Mouse (Mus musculus) thymus, postnatal 25 days (tissue): ENCODE results near the gene Elmsan1.
"Not testable (repeated sequence)": the region's sequence is repeated elsewhere in the genome, so short reads cannot be mapped to it uniquely, and the experiment has no call there.

Source experiments
- DNase-seq: peaks from one replicate; pipeline ENCODE4 v3.0.0; 2022

Gene Elmsan1

DNA sequence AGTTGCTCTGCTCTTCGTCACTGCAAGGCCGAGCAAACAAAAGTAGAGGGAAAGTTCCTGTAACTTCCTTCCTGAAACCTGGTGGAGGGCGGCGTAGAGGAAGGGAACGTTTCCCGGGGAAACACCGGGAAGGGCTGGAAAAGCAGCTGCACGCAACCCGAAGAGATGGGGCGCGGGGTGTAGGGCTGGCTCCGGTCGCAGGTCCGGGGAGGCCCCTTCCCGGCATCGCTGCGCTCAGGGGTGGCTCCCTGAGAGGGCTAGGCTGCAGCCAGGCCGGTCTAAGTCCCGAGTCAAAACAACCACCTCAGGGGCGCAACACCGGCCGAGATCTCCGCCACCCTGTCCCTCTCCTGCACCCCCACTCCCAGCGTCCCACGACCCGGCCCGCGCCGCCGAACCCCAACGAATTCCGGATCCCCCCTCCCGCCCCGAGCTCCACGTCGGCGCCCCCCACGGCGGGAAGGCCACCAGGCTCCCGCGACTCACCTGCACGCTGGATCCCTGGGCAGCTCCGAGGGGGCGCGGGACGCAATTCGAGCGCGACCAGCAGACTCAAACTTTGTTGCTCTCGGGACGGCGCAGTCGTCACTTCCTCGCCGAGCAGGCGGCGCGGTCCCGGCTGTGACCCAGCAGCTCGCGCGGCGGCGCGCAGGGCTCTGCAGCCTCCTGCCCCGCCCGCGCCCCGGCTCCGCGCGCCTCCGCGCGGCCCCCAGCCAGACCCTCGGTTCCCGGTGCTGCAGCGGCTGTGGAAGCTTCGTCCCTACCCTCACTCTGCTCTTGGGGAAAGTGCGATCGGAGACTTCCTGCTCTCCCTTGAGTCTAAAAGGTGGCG lies at the start of gene Elmsan1:
Gene Elmsan1 (minus strand): TSS at position 593 of the 832 bp plus-strand sequence.
- peak; percentile 87 for DNase-seq

- DNase-seq: no peak
Observed at GRCm38 (mm10) chr12:84267264-84267663, 48.6 kb upstream of the Elmsan1 start.

DNA sequence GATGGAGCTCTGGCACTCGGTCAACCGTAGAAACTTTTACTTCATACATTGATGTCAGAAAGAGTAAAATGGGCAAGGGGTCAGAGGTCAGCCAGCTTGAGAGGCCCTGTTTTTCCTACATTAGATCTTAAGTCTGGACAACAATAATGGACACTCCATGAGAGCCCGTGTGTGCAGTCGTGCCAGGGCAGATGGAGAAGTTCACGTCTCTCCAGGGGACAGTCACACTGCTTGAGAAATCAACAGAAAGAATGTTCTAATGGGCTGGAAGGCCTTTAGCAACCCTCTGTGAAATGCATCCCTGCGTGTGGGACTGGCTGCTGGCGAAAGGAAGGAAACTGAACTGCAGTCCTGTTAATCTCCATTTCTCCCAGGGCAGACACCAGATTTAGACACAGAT lies 41.7 kb upstream of the Elmsan1 start:
- DNase-seq: no peak

DNA sequence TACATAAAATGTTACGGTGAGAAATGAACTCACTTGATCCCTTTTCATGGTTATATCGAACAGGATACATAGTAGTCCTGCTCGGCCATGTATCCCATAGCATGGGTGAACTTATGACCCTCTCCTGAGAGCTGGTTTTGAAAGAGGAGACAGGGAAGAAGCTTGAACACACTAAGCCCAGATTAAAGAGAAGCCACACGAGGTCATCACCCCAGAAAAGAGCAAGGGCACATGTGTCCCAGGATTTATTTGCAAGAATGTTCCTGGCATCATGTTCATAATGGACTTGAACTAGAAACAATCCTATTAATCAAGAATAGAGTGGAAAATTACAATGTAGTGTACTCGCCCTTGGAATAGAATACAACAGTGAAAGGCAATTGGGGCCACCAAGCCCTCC lies 36.2 kb upstream of the Elmsan1 start:
- no peak for DNase-seq

- DNase-seq: no peak
Observed at GRCm38 (mm10) chr12:84252811-84253210, 34.1 kb upstream of the Elmsan1 start.

DNA sequence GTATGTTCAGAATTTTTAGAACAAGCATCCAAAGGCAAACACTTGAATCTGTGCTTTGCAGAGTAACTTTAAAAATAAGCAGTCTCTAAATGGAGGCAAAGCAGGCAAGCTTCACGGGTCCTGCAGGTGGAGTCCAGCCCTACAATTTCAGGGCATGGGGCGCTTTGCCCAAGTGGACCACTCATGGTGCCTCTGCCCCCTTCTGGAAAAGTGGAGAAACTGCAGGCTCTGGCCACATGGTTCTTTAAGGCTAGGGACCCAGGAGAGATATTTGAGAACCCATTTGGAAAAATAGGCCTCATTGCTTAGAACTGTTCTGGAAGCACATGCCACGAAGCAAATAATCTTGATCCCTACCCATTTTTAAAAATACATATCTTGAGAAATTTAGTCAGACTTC lies 30.5 kb upstream of the Elmsan1 start:
- DNase-seq: peak; percentile 74

DNA sequence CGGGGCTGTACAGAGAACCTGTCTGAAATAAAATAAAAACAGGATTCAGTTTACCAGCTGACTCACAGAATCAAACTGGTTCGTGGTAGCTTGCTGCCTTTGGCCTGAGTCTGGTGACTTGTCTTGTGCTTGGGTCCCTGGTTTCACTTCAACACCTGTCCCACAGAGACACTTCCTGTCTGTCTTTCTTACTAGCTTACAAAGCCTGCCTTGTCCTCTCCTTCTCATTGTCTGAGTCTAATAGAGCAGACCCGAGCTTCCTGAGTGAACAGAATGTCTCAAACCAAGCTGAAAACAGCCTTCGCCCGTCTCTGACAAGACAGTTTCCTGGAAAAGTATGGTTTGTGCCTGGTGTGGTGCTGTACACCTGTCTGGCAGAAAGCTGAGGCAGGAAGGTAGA lies 27.0 kb upstream of the Elmsan1 start:
- DNase-seq: peak; percentile 58

DNA sequence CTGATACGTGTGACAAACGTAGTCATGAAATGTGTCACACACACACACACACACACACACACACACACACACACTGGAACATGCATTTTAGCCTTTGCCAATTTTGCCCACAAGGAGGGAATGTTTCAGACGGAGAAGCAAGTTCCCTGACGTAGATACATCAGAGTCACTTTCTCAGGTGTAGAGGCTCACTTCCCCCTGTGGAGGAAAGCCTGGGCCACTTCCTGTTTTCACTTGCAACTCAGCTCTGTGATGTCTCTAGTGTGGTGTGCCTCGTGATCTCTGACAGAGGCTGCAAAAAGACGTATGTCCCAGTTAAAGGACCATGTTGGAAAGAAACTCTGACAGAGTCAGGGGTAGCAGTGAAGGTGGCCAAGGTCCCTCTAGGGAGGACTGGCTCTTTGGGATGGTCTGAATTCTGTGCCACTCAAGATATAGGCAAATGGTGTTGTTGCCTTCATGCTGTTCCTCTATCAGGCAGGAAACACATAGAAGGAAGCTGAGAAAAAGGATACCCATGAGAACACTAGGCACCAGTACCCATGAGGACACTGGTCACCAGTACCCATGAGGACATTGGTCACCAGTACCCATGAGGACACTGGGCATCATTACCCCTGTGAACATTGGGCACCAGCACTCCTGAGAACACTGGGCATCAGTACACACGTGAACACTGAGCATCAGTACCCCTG lies 24.5 kb upstream of the Elmsan1 start:
- DNase-seq: peak; percentile 81

- DNase-seq: not testable (repeated sequence)
Observed at GRCm38 (mm10) chr12:84237036-84237435, 18.4 kb upstream of the Elmsan1 start.

GRCm38 (mm10) chr12:84235981-84236752 lies 17.5 kb upstream of the Elmsan1 start:
- no peak for DNase-seq

- no peak for DNase-seq
Observed at GRCm38 (mm10) chr12:84235577-84235976, 16.9 kb upstream of the Elmsan1 start.

DNA sequence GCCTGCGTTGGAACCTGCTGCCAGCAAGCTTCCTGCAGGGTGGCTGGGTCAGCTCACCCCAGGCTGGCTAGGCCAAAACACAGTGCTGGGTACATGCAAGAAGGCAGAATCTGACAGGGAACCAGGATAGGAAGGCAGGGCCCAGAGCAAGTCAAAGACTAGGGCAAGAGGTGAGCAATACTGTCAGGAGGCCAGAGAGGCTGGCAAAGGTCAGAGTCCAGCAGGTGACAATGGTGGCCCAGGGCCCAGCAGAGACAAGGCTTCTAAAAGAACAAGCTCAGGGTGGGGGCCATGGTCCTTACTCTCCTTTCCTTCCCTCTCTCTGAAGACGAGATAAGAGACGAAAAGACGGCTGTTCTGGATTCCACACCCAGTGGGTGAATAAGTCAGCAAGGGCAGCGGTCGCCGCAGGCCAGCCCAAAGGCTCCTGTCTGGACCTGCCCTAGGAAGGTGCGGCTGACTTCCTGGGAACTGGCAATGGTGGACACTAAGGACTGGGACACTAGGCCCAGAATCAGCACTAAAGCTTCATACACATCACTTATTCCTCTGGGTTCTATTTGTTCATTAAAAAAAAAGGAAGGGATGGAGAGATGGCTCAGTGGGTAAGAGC lies 14.9 kb upstream of the Elmsan1 start:
- DNase-seq: no peak

- no peak for DNase-seq
Observed at GRCm38 (mm10) chr12:84226117-84226840, 7.6 kb upstream of the Elmsan1 start.

- DNase-seq: peak; percentile 49
Observed at GRCm38 (mm10) chr12:84222405-84222961, 3.8 kb upstream of the Elmsan1 start.

- DNase-seq: peak; percentile 42
Observed at GRCm38 (mm10) chr12:84220951-84221891, 2.5 kb upstream of the Elmsan1 start.

DNA sequence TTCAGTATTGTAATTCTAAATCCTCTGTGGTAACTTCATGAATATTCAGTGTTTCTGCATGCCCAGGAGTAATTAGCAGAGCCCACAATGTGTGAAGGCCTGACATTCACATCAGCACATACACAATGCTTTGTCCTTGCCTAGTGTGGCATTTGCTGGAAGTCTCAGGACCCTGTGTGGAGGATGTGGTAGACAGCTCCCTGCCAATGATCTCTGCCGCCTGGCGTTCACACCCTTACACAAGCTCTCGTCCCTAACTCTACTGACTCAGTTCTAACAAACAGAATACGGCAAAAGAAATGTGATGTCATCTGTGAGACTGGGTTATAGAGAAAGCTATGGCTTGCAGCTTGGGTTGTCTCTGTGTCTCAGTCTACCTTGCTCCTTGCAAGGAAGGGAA lies 1.8 kb upstream of the Elmsan1 start:
- DNase-seq: peak; percentile 38

GRCm38 (mm10) chr12:84219121-84219561 lies 460 bp upstream of the Elmsan1 start:
- DNase-seq: no peak

GRCm38 (mm10) chr12:84217508-84218131 lies 1.1 kb downstream of the Elmsan1 start:
- peak; percentile 39 for DNase-seq

DNA sequence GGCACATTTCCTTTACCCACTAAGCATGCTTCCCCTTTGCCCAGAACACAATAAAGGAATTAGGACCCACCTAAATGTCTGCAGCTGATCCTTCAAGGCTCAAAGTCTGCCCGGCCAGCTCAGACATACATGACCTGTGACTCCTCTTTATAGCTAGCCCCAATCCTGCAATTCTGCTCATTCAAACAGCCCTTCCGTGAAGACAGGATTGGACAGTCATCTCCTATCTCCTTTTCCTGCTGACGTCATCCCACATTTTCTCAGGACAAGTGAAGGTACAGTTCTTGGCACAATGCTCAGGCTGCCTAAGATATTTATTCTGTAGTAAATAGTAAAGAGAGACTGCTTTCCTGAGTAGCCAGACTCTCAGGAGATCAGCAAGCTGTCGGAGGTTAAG lies 1.6 kb downstream of the Elmsan1 start:
- no peak for DNase-seq

- no peak for DNase-seq
Observed at GRCm38 (mm10) chr12:84215758-84216440, 2.8 kb downstream of the Elmsan1 start.
